Comparison of ENCODE assay signal across 17 mouse cellular contexts in the genomic region with DNA sequence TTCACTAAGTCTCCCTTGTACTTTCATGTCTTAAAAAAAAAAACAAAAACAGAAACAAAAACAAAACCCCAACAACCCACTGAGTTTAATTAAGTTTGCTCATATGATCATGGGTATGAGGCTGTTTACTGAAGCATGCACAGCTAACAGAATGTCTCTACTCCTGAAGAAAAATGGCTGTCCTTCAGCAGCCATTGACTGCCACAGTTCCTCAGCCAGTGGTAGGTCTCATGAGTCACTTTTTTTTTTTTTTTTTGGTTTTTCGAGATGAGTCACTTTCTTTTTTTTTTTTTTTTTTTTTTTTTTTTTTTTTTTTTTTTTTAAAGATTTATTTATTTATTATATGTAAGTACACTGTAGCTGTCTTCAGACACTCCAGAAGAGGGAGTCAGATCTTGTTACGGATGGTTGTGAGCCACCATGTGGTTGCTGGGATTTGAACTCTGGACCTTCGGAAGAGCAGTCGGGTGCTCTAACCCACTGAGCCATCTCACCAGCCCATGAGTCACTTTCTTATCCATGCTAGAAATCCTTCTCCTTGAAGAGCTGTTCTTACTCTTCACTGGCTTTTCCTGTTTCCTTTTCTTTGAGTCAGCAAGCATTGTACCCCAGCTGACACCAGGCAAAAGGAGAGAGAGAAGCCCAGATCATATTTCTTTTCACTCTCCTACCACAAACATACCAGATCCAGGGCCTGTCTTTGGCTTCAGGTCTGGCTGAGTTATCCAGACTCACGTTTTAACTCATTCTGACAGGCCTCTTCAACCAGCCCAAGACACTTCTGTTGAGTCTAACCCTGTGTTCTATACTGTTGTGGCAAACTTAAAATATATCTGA. TPM values are rescaled to one million over a fixed set of nuclear protein-coding genes. Genes with fewer than 3 reads are reported as not detected.
DNase-seq lines count a peak whose midpoint lies in the region; ATAC-seq and TF ChIP-seq lines count a peak whose summit lies in the region.
"Had no signal": no experiment of that assay in that cellular context is flagged by ENCODE, and none has a peak within 500 bp of the region (broad histone marks: within the 10 kb centered on the region; RNA-seq: fewer than 3 reads in every experiment).

No protein-coding gene starts in this region.

- CTCF ChIA-PET in Patski (lab: Charles Lee) = interaction anchor here (0.9 to 2.0 kb wide), 10 partner anchors 9 to 64 kb away, joined by 3 to 9 read pairs (median 3); no protein-coding TSS in a partner anchor

- H3K4me2 ChIP-seq in kidney, postnatal 0 days (ENCODE audit: low read length) = no peak overlapping the region
- no peak overlapping the region for H3K4me2 ChIP-seq in hindbrain, postnatal 0 days (ENCODE audit: low read depth, low read length)
- H3K4me2 ChIP-seq: forebrain, embryonic 15.5 days; hindbrain, embryonic 13.5 days; limb, embryonic 15.5 days; neural tube, embryonic 13.5 days; stomach, embryonic 15.5 days had no signal

- no peaks in the 10 kb centered on the region for H3K9me3 ChIP-seq in kidney, postnatal 0 days (replicated peaks; ENCODE audit: low read length)
- no peaks in the 10 kb centered on the region for H3K9me3 ChIP-seq in hindbrain, postnatal 0 days (ENCODE audit: low read length)
- H3K9me3 ChIP-seq: forebrain, embryonic 15.5 days; hindbrain, embryonic 13.5 days; limb, embryonic 15.5 days; neural tube, embryonic 13.5 days; stomach, embryonic 15.5 days had no signal

- peak; percentile 86 for DNase-seq in kidney, postnatal 0 days (ENCODE audit: low spot score)
- DNase-seq in kidney, postnatal 4 days = no peak
- DNase-seq in Patski (ENCODE audit: low read depth, low spot score) = no peak
- peak; percentile 42 for DNase-seq in splenic B cell, adult 2 months (ENCODE audit: low read depth, low spot score)
- DNase-seq in hindbrain, postnatal 0 days (ENCODE audit: low spot score) = no peak
- DNase-seq: cerebellum, adult 8-10 months; kidney, adult 11 months; liver, postnatal 0 days; retina, postnatal 1 day had no signal

- in situ Hi-C loops in Patski (cut with MboI; ENCODE audit: low pct_unique_long_range_greater_than_20kb) = no loop called here

- POLR2A ChIA-PET in Patski (lab: Charles Lee) = interaction anchor here (0.7 to 1.6 kb wide), 4 partner anchors 22 to 396 kb away, joined by 3 to 8 read pairs (median 4); no protein-coding TSS in a partner anchor

- ATAC-seq in kidney, postnatal 0 days (replicated peaks; ENCODE audit: low FRiP score, low read depth) = no peak
- peak; percentile 72 for ATAC-seq in CD4-positive, CD25-positive, alpha-beta regulatory T cell, adult 4 months
- peak; percentile 79 for ATAC-seq in Patski
- ATAC-seq in hindbrain, postnatal 0 days = no peak
- ATAC-seq in megakaryocyte-erythroid progenitor cell, adult 5-6 weeks (replicated peaks; ENCODE audit: low FRiP score, low TSS enrichment, poor library complexity, severe bottlenecking) = no peak
- ATAC-seq: forebrain, embryonic 15.5 days; liver, postnatal 0 days had no signal

- TF ChIP-seq CTCF in kidney, postnatal 0 days (IDR thresholded peaks at IDR 0.05; ENCODE audit: low read depth) = no peak
- no peak for TF ChIP-seq CTCF in Patski (IDR thresholded peaks at IDR 0.05)
- no peak for TF ChIP-seq CTCF in hindbrain, postnatal 0 days (IDR thresholded peaks at IDR 0.05; ENCODE audit: low read depth)

- H3K4me3 ChIP-seq in kidney, postnatal 0 days (replicated peaks; ENCODE audit: low read depth, low read length) = no peak overlapping the region
- no peak overlapping the region for H3K4me3 ChIP-seq in hindbrain, postnatal 0 days (ENCODE audit: low read length)
- H3K4me3 ChIP-seq: forebrain, embryonic 15.5 days; hindbrain, embryonic 13.5 days; layer of hippocampus, adult 2 months; limb, embryonic 15.5 days; neural tube, embryonic 13.5 days; stomach, embryonic 15.5 days had no signal

- WGBS in kidney, postnatal 0 days = 37% methylated on average over 4 of the region's 5 CpGs
- 81% methylated on average over 4 of the region's 5 CpGs for WGBS in hindbrain, postnatal 0 days

- H3K27ac ChIP-seq in kidney, postnatal 0 days = no peak overlapping the region
- no peak overlapping the region for H3K27ac ChIP-seq in hindbrain, postnatal 0 days
- H3K27ac ChIP-seq: forebrain, embryonic 15.5 days; hindbrain, embryonic 13.5 days; layer of hippocampus, adult 2 months; limb, embryonic 15.5 days; neural tube, embryonic 13.5 days; stomach, embryonic 15.5 days had no signal

- peaks cover 23% of the 10 kb centered on the region; the same call in 1 of the 2 replicates for H3K4me1 ChIP-seq in kidney, postnatal 0 days (replicated peaks; ENCODE audit: insufficient read depth, low read length)
- H3K4me1 ChIP-seq in hindbrain, postnatal 0 days (ENCODE audit: insufficient read depth, low read length) = no peaks in the 10 kb centered on the region
- H3K4me1 ChIP-seq: forebrain, embryonic 15.5 days had no signal

- no peak overlapping the region for H3K9ac ChIP-seq in kidney, postnatal 0 days (ENCODE audit: low read depth, low read length)
- H3K9ac ChIP-seq in hindbrain, postnatal 0 days (replicated peaks; ENCODE audit: low read length) = no peak overlapping the region
- H3K9ac ChIP-seq: forebrain, embryonic 15.5 days; hindbrain, embryonic 13.5 days; limb, embryonic 15.5 days; liver, postnatal 0 days; neural tube, embryonic 13.5 days; stomach, embryonic 15.5 days had no signal

- H3K36me3 ChIP-seq in kidney, postnatal 0 days (ENCODE audit: insufficient read depth, low read length) = no peaks in the 10 kb centered on the region
- no peaks in the 10 kb centered on the region for H3K36me3 ChIP-seq in splenic B cell, adult 2 months (ENCODE audit: control insufficient read depth, insufficient read depth, low read length, poor library complexity, severe bottlenecking)
- no peaks in the 10 kb centered on the region for H3K36me3 ChIP-seq in hindbrain, postnatal 0 days (ENCODE audit: insufficient read depth, low read length)
- H3K36me3 ChIP-seq: hindbrain, embryonic 13.5 days; limb, embryonic 15.5 days; neural tube, embryonic 13.5 days; stomach, embryonic 15.5 days had no signal

- no peaks in the 10 kb centered on the region for H3K27me3 ChIP-seq in kidney, postnatal 0 days (ENCODE audit: insufficient read depth, low read length)
- H3K27me3 ChIP-seq in Patski = no peaks in the 10 kb centered on the region
- no peaks in the 10 kb centered on the region for H3K27me3 ChIP-seq in splenic B cell, adult 2 months (ENCODE audit: control insufficient read depth, insufficient read depth, low read length, poor library complexity, severe bottlenecking)
- no peaks in the 10 kb centered on the region for H3K27me3 ChIP-seq in hindbrain, postnatal 0 days (ENCODE audit: insufficient read depth, low read length)
- H3K27me3 ChIP-seq: forebrain, embryonic 15.5 days; hindbrain, embryonic 13.5 days; limb, embryonic 15.5 days; neural tube, embryonic 13.5 days; stomach, embryonic 15.5 days had no signal

RNA-seq across cellular contexts. Expression of gene Sept11, which starts 12.0 kb away (rescaled TPM):
- polyA plus RNA-seq in kidney, postnatal 0 days (2015; fragmentation: Nextera tagmentation; extraction: Ambion mirVana) = 140 and 154 TPM in 2 replicates
- 10 to 100 TPM; 31.6 to 40.2 TPM for polyA plus RNA-seq in CD4-positive, CD25-positive, alpha-beta regulatory T cell, adult 4 months (2017; shearing (Covaris generic))
- polyA plus RNA-seq in Patski (2021) = 335 TPM
- 79.3 and 88.1 TPM in 2 replicates for total RNA-seq in hindbrain, postnatal 0 days (2014; rRNA removed)
- 92.2 and 92.5 TPM in 2 replicates for polyA plus RNA-seq in hindbrain, postnatal 0 days (2015; fragmentation: Nextera tagmentation; extraction: Ambion mirVana)
- 44.5 and 60.0 TPM in 2 replicates for total RNA-seq in megakaryocyte-erythroid progenitor cell, adult 5-6 weeks (2014; fragmentation: Nextera tagmentation)
- 37.3 and 38.7 TPM in 2 replicates for total RNA-seq in megakaryocyte-erythroid progenitor cell, adult 5-6 weeks (2017)

Comparison
In these comparisons a context has a peak if more than half of its experiments do, and no peak if none do; other contexts are left out.
1. DNase-seq: peak in kidney, postnatal 0 days (single experiment) and splenic B cell, adult 2 months (single experiment); none in kidney, postnatal 4 days (0 of 2), Patski (single experiment) and hindbrain, postnatal 0 days (single experiment).
2. ATAC-seq: peak in CD4-positive, CD25-positive, alpha-beta regulatory T cell, adult 4 months (single experiment) and Patski (single experiment); none in kidney, postnatal 0 days (single experiment), hindbrain, postnatal 0 days (single experiment) and megakaryocyte-erythroid progenitor cell, adult 5-6 weeks (single experiment).